Mouse (Mus musculus) liver, embryonic 14.5 days (tissue): ENCODE results near the gene Il18bp.

ENCODE experiments used
- CTCF ChIP-seq: IDR thresholded peaks from 2 replicates; pipeline ENCODE4 v1.5.1; 2016; ENCODE audit warnings: antibody characterized with exemption, low read depth, control low read depth
- EP300 ChIP-seq: IDR thresholded peaks from 2 replicates; pipeline ENCODE4 v1.6.1; 2016; ENCODE audit warnings: antibody characterized with exemption, low read depth

- TF ChIP-seq EP300 (no peak), CTCF (no peak)
Observed at GRCm38 (mm10) chr7:102013416-102013815, 5.1 kb downstream of the Il18bp start.
